Mouse (Mus musculus) cerebellum, postnatal 4 days (tissue): ENCODE results near the gene Rsl1d1.
"Not testable (repeated sequence)": the region's sequence is repeated elsewhere in the genome, so short reads cannot be mapped to it uniquely, and the experiment has no call there.

Source experiments
- DNase-seq, 2 experiments: peaks; one replicate each; pipeline ENCODE4 v3.0.0; 2022; ENCODE audit warnings: low spot score in 2 of 2, mixed read lengths in 1 of 2

The Rsl1d1 gene

GRCm38 (mm10) chr16:11157721-11158120 lies 45.4 kb downstream of the Rsl1d1 start:
- DNase-seq = not testable (repeated sequence)

- no peak for DNase-seq
Measured at GRCm38 (mm10) chr16:11154500-11154899, 48.6 kb downstream of the Rsl1d1 start.

- DNase-seq = peak; percentile 100
Measured at GRCm38 (mm10) chr16:11143706-11144483, 59.2 kb downstream of the Rsl1d1 start.
